Mouse (Mus musculus) retina, adult 2 months (tissue): Measurements from ENCODE around the gene Rps7.

Experiments
- DNase-seq: peaks from one replicate; pipeline ENCODE4 v3.0.0-alpha.2; 2012; ENCODE audit warnings: low read depth, low spot score

Gene Rps7

GRCm38 (mm10) chr12:28635535-28636476 is at the start of gene Rps7:
TSS of gene Rps7 (minus strand) at chr12:28635953.
- DNase-seq = peak; percentile 94

GRCm38 (mm10) chr12:28684674-28685073 is 48.9 kb upstream of the Rps7 start:
- DNase-seq = no peak

- no peak for DNase-seq
These were observed 40.1 kb upstream of the Rps7 start for GRCm38 (mm10) chr12:28675925-28676209.

GRCm38 (mm10) chr12:28675121-28675924 is 39.6 kb upstream of the Rps7 start, which contains the start of gene Adi1:
TSS of gene Adi1 (plus strand) at chr12:28675231.
- DNase-seq = peak; percentile 51

GRCm38 (mm10) chr12:28674038-28674720 is 38.4 kb upstream of the Rps7 start:
- no peak for DNase-seq

GRCm38 (mm10) chr12:28667287-28667686 is 31.5 kb upstream of the Rps7 start:
- no peak for DNase-seq

GRCm38 (mm10) chr12:28666734-28667133 is 31.0 kb upstream of the Rps7 start:
- DNase-seq = no peak

- DNase-seq = no peak
These were observed 26.9 kb upstream of the Rps7 start for GRCm38 (mm10) chr12:28662628-28663027.

GRCm38 (mm10) chr12:28649141-28650110 is 13.7 kb upstream of the Rps7 start, which contains the start of gene Rnaseh1:
TSS of gene Rnaseh1 (plus strand) at chr12:28649602.
- DNase-seq = peak; percentile 72

GRCm38 (mm10) chr12:28638778-28639177 is 3.0 kb upstream of the Rps7 start:
- no peak for DNase-seq

GRCm38 (mm10) chr12:28636543-28636942 is 790 bp upstream of the Rps7 start:
- no peak for DNase-seq

GRCm38 (mm10) chr12:28635058-28635534 is 657 bp downstream of the Rps7 start:
- no peak for DNase-seq

GRCm38 (mm10) chr12:28628436-28628835 is 7.3 kb downstream of the Rps7 start:
- DNase-seq = no peak

GRCm38 (mm10) chr12:28627092-28627491 is 8.7 kb downstream of the Rps7 start:
- DNase-seq = no peak

- DNase-seq = no peak
These were observed 10.3 kb downstream of the Rps7 start for GRCm38 (mm10) chr12:28625407-28625806.

GRCm38 (mm10) chr12:28624251-28624650 is 11.5 kb downstream of the Rps7 start:
- no peak for DNase-seq

- DNase-seq = no peak
These were observed 12.6 kb downstream of the Rps7 start, which contains the start of gene Colec11 for GRCm38 (mm10) chr12:28623195-28623594. TSS of gene Colec11 (minus strand) at chr12:28623377.

GRCm38 (mm10) chr12:28622641-28623040 is 13.1 kb downstream of the Rps7 start:
- DNase-seq = no peak

- no peak for DNase-seq
These were observed 13.6 kb downstream of the Rps7 start for GRCm38 (mm10) chr12:28622167-28622532.

GRCm38 (mm10) chr12:28621451-28622166 is 14.1 kb downstream of the Rps7 start:
- no peak for DNase-seq
